Mouse (Mus musculus): Measurements from ENCODE around the gene Metap1d. TPM values are rescaled to one million over a fixed set of nuclear protein-coding genes. Genes with fewer than 3 reads are reported as not detected.

Metap1d gene
- polyA plus RNA-seq, 1 experiment, result 1.4 TPM

DNA sequence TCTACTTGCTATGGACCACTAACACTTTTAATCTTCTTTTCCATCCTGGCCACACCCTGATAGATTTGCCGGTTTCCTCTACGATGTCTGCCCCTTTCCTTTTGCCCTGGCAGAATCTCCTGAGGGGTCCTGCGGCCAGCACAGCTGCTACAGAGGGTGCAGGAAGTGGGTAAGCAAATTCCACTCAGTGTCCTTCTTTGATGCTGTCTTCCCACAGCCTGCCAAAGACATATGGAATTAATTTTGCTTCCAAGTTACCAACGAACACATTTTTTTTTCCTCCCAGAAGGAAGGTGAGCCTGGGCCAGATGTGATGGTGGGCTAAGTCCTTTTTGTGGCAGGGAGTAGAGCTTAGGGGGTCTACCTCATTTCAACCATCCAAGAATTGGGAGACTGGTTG, 120.7 kb downstream of the Metap1d start:
- H3K36me3 ChIP-seq (ENCODE audit: control insufficient read depth), result no peaks in the 10 kb centered on the region
- no peak overlapping the region for H3K4me3 ChIP-seq (replicated peaks)
- H3K4me1 ChIP-seq (ENCODE audit: control insufficient read depth), result no peaks in the 10 kb centered on the region
- no peaks in the 10 kb centered on the region for H3K9me3 ChIP-seq (ENCODE audit: control insufficient read depth, low read length)
- H3K27me3 ChIP-seq (ENCODE audit: control insufficient read depth), result peaks cover 4% of the 10 kb centered on the region
- no peak for TF ChIP-seq TAL1 (IDR thresholded peaks at IDR 0.05; ENCODE audit: low read length)
- TF ChIP-seq GATA1 (IDR thresholded peaks at IDR 0.05; ENCODE audit: low read length), result no peak

Other genes starting within 250 kb of the Metap1d start
- gene Dync1i2, start 241.6 kb upstream of the Metap1d start, polyA plus RNA-seq (2012), result 1.3 TPM in 2 replicates
- gene Slc25a12, start 85.5 kb upstream of the Metap1d start, polyA plus RNA-seq (2012), result 0.78 and 1.5 TPM in 2 replicates
- gene Hat1, start 64.3 kb upstream of the Metap1d start, polyA plus RNA-seq (2012), result 0.47 and 0.49 TPM in 2 replicates
- 0.01 and 0.07 TPM in 2 replicates for gene Dlx1, start 74.8 kb downstream of the Metap1d start, polyA plus RNA-seq (2012)
- 0.01 TPM in 1 of 2 replicates, not detected in the other for gene Dlx2, start 93.5 kb downstream of the Metap1d start, polyA plus RNA-seq (2012)